Mouse (Mus musculus) thymus, postnatal 36 days (tissue): Measurements from ENCODE around the gene Hes3.

Source experiments
- DNase-seq, 2 experiments: peaks; one replicate each; pipeline ENCODE4 v3.0.0; 2022; ENCODE audit warnings: mixed read lengths in 2 of 2

Hes3 gene

GRCm38 (mm10) chr4:152304685-152305084, 13.2 kb upstream of the Hes3 start:
- no peak for DNase-seq

GRCm38 (mm10) chr4:152303172-152303571, 11.7 kb upstream of the Hes3 start:
- DNase-seq, result no peak

- DNase-seq, result no peak
Observed at GRCm38 (mm10) chr4:152302012-152302411, 10.6 kb upstream of the Hes3 start.

- DNase-seq, result no peak
Observed at GRCm38 (mm10) chr4:152300375-152300774, 8.9 kb upstream of the Hes3 start.

- no peak for DNase-seq
Observed at GRCm38 (mm10) chr4:152298836-152299235, 7.4 kb upstream of the Hes3 start.

- peak; percentile 100 for DNase-seq
Observed at GRCm38 (mm10) chr4:152296874-152297861, 5.7 kb upstream of the Hes3 start, which contains the start of gene Icmt. Gene Icmt, plus strand, starts transcription at chr4:152297227.

- no peak for DNase-seq
Observed at GRCm38 (mm10) chr4:152296371-152296770, 4.9 kb upstream of the Hes3 start.

GRCm38 (mm10) chr4:152295916-152296315, 4.5 kb upstream of the Hes3 start:
- peak in 1 of 2 experiments; percentile 48 for DNase-seq

GRCm38 (mm10) chr4:152294188-152294929, 2.9 kb upstream of the Hes3 start:
- DNase-seq, result no peak

- no peak for DNase-seq
Observed at GRCm38 (mm10) chr4:152292102-152292765, 772 bp upstream of the Hes3 start.

- no peak for DNase-seq
Observed at GRCm38 (mm10) chr4:152290991-152291390, 471 bp downstream of the Hes3 start.

GRCm38 (mm10) chr4:152290385-152290784, 1.1 kb downstream of the Hes3 start:
- no peak for DNase-seq

- DNase-seq, result no peak
Observed at GRCm38 (mm10) chr4:152288398-152288945, 3.0 kb downstream of the Hes3 start.

- no peak for DNase-seq
Observed at GRCm38 (mm10) chr4:152287317-152288120, 3.9 kb downstream of the Hes3 start.

GRCm38 (mm10) chr4:152286887-152287286, 4.6 kb downstream of the Hes3 start:
- DNase-seq, result peak; percentile 68

GRCm38 (mm10) chr4:152286183-152286582, 5.3 kb downstream of the Hes3 start:
- no peak for DNase-seq

- DNase-seq, result peak; percentile 38 to 41
Observed at GRCm38 (mm10) chr4:152285505-152285904, 6.0 kb downstream of the Hes3 start.

GRCm38 (mm10) chr4:152283186-152283950, 8.1 kb downstream of the Hes3 start:
- DNase-seq, result peak; percentile 84 to 85

- DNase-seq, result no peak
Observed at GRCm38 (mm10) chr4:152282721-152283120, 8.7 kb downstream of the Hes3 start.

GRCm38 (mm10) chr4:152281601-152282000, 9.9 kb downstream of the Hes3 start:
- DNase-seq, result no peak

GRCm38 (mm10) chr4:152278986-152279385, 12.5 kb downstream of the Hes3 start:
- DNase-seq, result no peak
